Mouse (Mus musculus) brain, embryonic 14.5 days (tissue): ENCODE results near the gene Dao. TPM values are rescaled to one million over a fixed set of nuclear protein-coding genes. Genes with fewer than 3 reads are reported as not detected.
A peak's percentile ranks its signal among the peaks of the same experiment; 100 is the strongest.

Experiments used
- DNase-seq: peaks from one replicate; pipeline ENCODE4 v3.0.0-alpha.2; 2011; ENCODE audit warnings: low read depth
- CTCF ChIP-seq: fragments of 200-500 bp; IDR thresholded peaks from 2 replicates; pipeline ENCODE4 v1.5.1; 2012; ENCODE audit warnings: inconsistent platforms, mild to moderate bottlenecking, moderate library complexity, borderline replicate concordance; ENCODE audit not compliant: insufficient read depth, insufficient read length; ENCODE audit errors: extremely low read depth
- POLR2A ChIP-seq: fragments of 200-500 bp; IDR thresholded peaks from 2 replicates; pipeline ENCODE4 v1.6.1; 2012; ENCODE audit warnings: mild to moderate bottlenecking, inconsistent platforms, borderline replicate concordance; ENCODE audit not compliant: poor library complexity, insufficient read depth, insufficient read length, severe bottlenecking; ENCODE audit errors: extremely low read depth
- polyA plus RNA-seq: library from polyadenylated mRNA; depleted of rRNA; stranded (reverse); fragments of >200 nt; gene quantifications from 2 replicates; pipeline ENCODE4 v1.2.3, GENCODE M21; 2012

Dao gene
- polyA plus RNA-seq, 1 experiment, result not detected

- no peak for DNase-seq
- TF ChIP-seq CTCF, result no peak
- no peak for TF ChIP-seq POLR2A
These were observed 19.3 kb upstream of the Dao start for GRCm38 (mm10) chr5:113984025-113984740.

- no peak for TF ChIP-seq POLR2A
- TF ChIP-seq CTCF, result no peak
- no peak for DNase-seq
These were observed 17.8 kb upstream of the Dao start for GRCm38 (mm10) chr5:113985737-113986136.

- DNase-seq, result peak; percentile 7
- TF ChIP-seq CTCF, result no peak
- TF ChIP-seq POLR2A, result no peak
These were observed 17.1 kb upstream of the Dao start for GRCm38 (mm10) chr5:113986182-113986961.

DNA sequence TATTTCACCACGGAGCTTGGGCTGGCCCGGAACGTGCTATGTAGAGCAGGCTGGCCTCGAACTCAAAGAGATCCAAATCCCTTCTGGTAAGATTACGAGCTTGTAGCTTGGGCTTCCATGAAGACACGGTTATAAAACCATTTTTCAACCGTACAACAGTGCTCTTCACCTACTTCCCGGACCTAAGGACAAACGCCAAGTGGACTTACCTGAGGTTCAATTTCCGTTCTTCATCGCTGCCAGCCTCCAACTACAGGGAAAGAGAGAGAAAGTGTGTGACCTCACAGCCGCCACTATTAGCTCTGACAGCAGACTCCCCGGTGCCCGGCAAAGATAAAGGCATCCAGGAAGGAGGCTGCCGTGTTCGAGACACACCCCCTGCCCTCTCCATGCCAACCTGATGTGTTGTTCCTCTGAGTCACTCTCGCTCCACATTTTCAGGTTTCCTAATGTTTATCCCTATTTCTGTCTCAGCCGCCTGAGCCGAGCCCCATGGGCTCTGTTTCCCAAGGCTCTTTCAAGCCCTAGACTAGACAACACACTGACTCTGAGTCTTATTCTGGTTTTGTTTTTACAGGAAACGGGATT, 14.0 kb upstream of the Dao start:
- TF ChIP-seq POLR2A, result no peak
- no peak for TF ChIP-seq CTCF
- no peak for DNase-seq

GRCm38 (mm10) chr5:113990593-113990992, 12.9 kb upstream of the Dao start:
- no peak for TF ChIP-seq POLR2A
- no peak for TF ChIP-seq CTCF
- no peak for DNase-seq

GRCm38 (mm10) chr5:113991141-113991540, 12.4 kb upstream of the Dao start:
- no peak for DNase-seq
- TF ChIP-seq POLR2A, result no peak

GRCm38 (mm10) chr5:113992339-113992831, 11.1 kb upstream of the Dao start:
- DNase-seq, result peak; percentile 62
- TF ChIP-seq POLR2A (no peak), CTCF (no peak)

- no peak for TF ChIP-seq CTCF
- DNase-seq, result peak; percentile 76
These were observed 10.4 kb upstream of the Dao start for GRCm38 (mm10) chr5:113993031-113993486.

DNA sequence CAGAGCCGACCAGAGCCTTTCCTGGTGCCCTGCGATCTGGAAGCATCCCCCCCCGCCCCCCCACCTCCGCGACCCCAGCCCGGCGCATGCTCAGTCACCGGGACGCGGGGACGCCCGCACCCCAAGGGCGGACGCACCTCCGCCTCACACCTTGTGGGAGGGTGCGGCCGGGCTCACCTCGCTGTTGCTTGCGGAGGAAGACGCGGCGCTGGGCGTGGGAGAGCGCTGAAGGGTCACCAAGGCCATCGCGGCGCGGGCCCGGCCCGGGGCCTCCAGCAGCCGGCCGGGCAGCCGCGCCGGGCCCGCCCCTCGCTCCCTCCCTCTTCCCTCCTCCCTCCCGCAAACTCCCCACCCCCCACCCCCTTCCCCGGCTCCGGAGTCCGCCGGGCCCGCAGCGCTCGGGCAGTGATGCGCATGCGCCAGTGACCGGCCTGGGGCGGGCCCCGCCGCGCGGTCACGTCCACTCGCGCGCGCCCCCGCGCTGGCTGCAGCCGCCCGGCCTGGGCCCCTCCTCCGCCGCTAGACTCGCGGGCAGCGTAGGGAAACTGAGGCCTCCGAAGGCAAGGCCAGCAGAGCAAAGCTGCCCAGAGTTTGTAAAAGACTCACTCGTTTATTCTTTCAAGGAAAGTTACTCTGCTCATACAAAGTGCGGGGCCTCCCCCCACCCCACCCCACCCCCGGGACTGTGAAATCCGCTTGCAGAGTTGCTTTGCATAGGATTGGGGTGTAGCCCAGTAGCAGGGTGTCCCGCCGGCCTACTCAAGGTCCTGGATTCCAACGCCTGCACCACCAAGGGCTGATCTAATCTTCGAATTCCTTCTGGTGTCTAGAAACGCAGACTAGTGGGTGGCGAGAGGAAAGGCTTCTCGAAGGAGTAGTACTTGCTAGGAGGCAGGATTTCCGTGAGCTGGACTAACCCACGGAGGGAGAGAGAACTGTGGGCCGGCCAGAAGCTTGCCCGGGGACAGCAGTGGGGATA, 9.7 kb upstream of the Dao start, which contains the start of gene Ssh1:
Ssh1 (minus strand) TSS at position 408 of the 979 bp plus-strand sequence.
- DNase-seq, result peak; percentile 95
- TF ChIP-seq CTCF (no peak), POLR2A (peak; percentile 71; the same call in 1 of the 2 replicates)

GRCm38 (mm10) chr5:113996458-113996857, 7.0 kb upstream of the Dao start:
- DNase-seq, result peak; percentile 20
- no peak for TF ChIP-seq POLR2A
- TF ChIP-seq CTCF, result no peak

DNA sequence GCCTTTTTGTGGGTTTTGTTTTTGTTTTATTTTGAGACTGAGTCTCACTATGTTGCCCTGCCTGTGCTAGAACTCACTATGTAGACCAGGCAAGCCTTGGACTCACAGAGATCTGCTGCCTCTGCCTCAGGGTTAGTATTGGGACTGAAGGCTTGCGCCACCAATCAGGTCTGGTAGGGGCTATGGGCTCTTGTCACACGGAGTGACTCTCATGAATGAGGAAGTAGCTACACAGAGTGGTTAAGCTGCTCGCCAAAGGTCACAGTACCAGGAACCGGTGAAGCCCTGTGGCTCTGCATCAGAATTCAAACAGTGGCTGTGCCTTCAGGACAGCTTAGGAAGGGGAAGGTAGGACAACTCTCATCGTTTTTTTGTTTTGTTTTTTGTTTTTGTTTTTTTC, 4.1 kb upstream of the Dao start:
- no peak for DNase-seq
- no peak for TF ChIP-seq POLR2A
- TF ChIP-seq CTCF, result no peak

GRCm38 (mm10) chr5:114004573-114004972, 1.1 kb downstream of the Dao start:
- no peak for TF ChIP-seq POLR2A
- TF ChIP-seq CTCF, result no peak
- no peak for DNase-seq
